Comparison of ENCODE assay signal across 11 mouse cellular contexts in the genomic region with DNA sequence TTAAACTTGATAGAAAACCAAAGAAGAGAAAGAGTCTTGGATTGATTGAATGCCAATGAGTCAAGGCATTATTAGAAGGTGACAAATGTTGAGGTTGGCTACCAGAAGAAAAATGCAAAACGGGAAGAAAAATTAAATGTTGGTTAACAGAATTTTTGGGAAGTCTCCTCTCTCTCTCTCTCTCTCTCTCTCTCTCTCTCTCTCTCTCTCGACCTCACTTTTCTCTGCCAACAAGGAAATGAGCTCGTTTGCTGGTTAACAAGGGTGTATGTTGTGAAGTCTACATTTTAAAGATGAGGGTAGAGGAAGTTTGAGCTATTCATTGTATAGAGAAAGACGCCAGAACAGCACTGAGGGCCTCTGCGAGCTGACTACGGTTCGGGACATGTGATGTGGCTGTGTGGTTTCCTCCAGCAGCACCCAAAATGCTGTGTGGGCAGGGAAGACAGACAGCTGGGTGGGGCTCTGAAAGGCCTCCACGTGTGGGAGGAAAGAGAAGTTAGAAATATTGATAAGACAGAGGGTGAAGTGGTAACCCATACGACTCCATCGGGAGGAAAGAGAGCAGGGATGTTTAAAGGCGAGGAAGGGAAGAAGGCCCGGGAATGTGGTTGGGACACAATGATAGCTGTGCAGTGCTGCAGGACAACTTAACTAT.
DNase-seq lines count a peak whose midpoint lies in the region; ATAC-seq and TF ChIP-seq lines count a peak whose summit lies in the region.
"Had no signal": no experiment of that assay in that cellular context is flagged by ENCODE, and none has a peak within 500 bp of the region (broad histone marks: within the 10 kb centered on the region; RNA-seq: fewer than 3 reads in every experiment).

No protein-coding gene starts in this region.

- no peaks in the 10 kb centered on the region for H3K27me3 ChIP-seq in liver, embryonic 15.5 days
- H3K27me3 ChIP-seq in spleen, adult 2 months (ENCODE audit: control insufficient read depth, insufficient read depth, low read length) = no peaks in the 10 kb centered on the region
- H3K27me3 ChIP-seq in neural tube, embryonic 15.5 days (replicated peaks) = no peaks in the 10 kb centered on the region
- H3K27me3 ChIP-seq: intestine, embryonic 15.5 days had no signal

- peak overlapping the region; percentile 21; the same call in 1 of the 2 replicates for H3K9ac ChIP-seq in liver, embryonic 15.5 days
- no peak overlapping the region for H3K9ac ChIP-seq in neural tube, embryonic 15.5 days (replicated peaks)
- H3K9ac ChIP-seq: intestine, embryonic 15.5 days had no signal

- peaks cover 34% of the 10 kb centered on the region for H3K4me1 ChIP-seq in liver, embryonic 15.5 days (replicated peaks)
- peaks cover 5% of the 10 kb centered on the region; the same call in 1 of the 2 replicates for H3K4me1 ChIP-seq in spleen, adult 2 months (ENCODE audit: control insufficient read depth, insufficient read depth, insufficient read length)
- 0 out of 2 replicates have a peak, but pooled peaks cover 3% of the 10 kb centered on the region for H3K4me1 ChIP-seq in neural tube, embryonic 15.5 days
- H3K4me1 ChIP-seq: intestine, embryonic 15.5 days had no signal

- TF ChIP-seq POLR2A in spleen, adult 2 months (IDR thresholded peaks at IDR 0.05; ENCODE audit: low read depth, low read length) = no peak

- peak overlapping the region; percentile 64 for H3K4me2 ChIP-seq in liver, embryonic 15.5 days
- no peak overlapping the region for H3K4me2 ChIP-seq in neural tube, embryonic 15.5 days
- H3K4me2 ChIP-seq: intestine, embryonic 15.5 days had no signal

- peak; percentile 89 for DNase-seq in CD4-positive, CD25-positive, alpha-beta regulatory T cell, adult 2 months (ENCODE audit: low read depth, low spot score)
- peak; percentile 54 for DNase-seq in c-Kit-negative CD71-positive TER-119-positive erythroid progenitor cells, embryonic 14.5 days (ENCODE audit: low read depth, low spot score)
- DNase-seq in spleen, adult 2 months (ENCODE audit: low read depth in 1 of 2, low spot score in 2 of 2) = peak; percentile 47 to 55
- no peak for DNase-seq in kidney, adult 9 months
- no peak for DNase-seq in gastrocnemius, postnatal 4 days (ENCODE audit: low spot score in 2 of 2)
- DNase-seq in adrenal gland, adult 18-20 months (ENCODE audit: low spot score in 2 of 2) = no peak
- DNase-seq: cerebellum, adult 18-20 months had no signal

- H3K9me3 ChIP-seq in liver, embryonic 15.5 days (replicated peaks) = no peaks in the 10 kb centered on the region
- no peaks in the 10 kb centered on the region for H3K9me3 ChIP-seq in neural tube, embryonic 15.5 days (replicated peaks)
- H3K9me3 ChIP-seq: intestine, embryonic 15.5 days had no signal

- peak overlapping the region; percentile 24 for H3K4me3 ChIP-seq in liver, embryonic 15.5 days (replicated peaks)
- H3K4me3 ChIP-seq in spleen, adult 2 months (ENCODE audit: extremely low read depth, insufficient read depth, insufficient read length) = no peak overlapping the region
- H3K4me3 ChIP-seq in neural tube, embryonic 15.5 days (replicated peaks) = no peak overlapping the region
- H3K4me3 ChIP-seq: heart, adult 2 months; intestine, embryonic 15.5 days had no signal

- WGBS in liver, embryonic 15.5 days (ENCODE audit: insufficient replicate concordance) = 10% methylated on average over 12 of the region's 12 CpGs
- 5% methylated on average over 12 of the region's 12 CpGs for WGBS in spleen, adult 2 months
- WGBS in neural tube, embryonic 15.5 days = 82% methylated on average over 12 of the region's 12 CpGs

- peak overlapping the region; percentile 93 for H3K27ac ChIP-seq in liver, embryonic 15.5 days (replicated peaks)
- H3K27ac ChIP-seq in spleen, adult 2 months (ENCODE audit: insufficient read depth, low read length) = peak overlapping the region; percentile 58; the same call in 1 of the 2 replicates
- no peak overlapping the region for H3K27ac ChIP-seq in neural tube, embryonic 15.5 days (replicated peaks)
- H3K27ac ChIP-seq: heart, adult 2 months; intestine, embryonic 15.5 days had no signal

- TF ChIP-seq CTCF in spleen, adult 2 months (IDR thresholded peaks at IDR 0.05; ENCODE audit: extremely low read depth, insufficient read depth, insufficient read length, insufficient replicate concordance) = no peak

- peak; percentile 95 for ATAC-seq in liver, embryonic 15.5 days (ENCODE audit: insufficient read depth)
- no peak for ATAC-seq in neural tube, embryonic 15.5 days (ENCODE audit: low FRiP score)
- ATAC-seq: intestine, embryonic 15.5 days had no signal

- H3K36me3 ChIP-seq in liver, embryonic 15.5 days (replicated peaks) = no peaks in the 10 kb centered on the region
- H3K36me3 ChIP-seq in spleen, adult 2 months (ENCODE audit: control insufficient read depth, insufficient read depth, low read length) = no peaks in the 10 kb centered on the region
- no peaks in the 10 kb centered on the region for H3K36me3 ChIP-seq in neural tube, embryonic 15.5 days
- H3K36me3 ChIP-seq: intestine, embryonic 15.5 days had no signal

Comparison
In these comparisons a context has a peak if more than half of its experiments do, and no peak if none do; other contexts are left out.
1. DNase-seq: peak in CD4-positive, CD25-positive, alpha-beta regulatory T cell, adult 2 months (single experiment), c-Kit-negative CD71-positive TER-119-positive erythroid progenitor cells, embryonic 14.5 days (single experiment) and spleen, adult 2 months (2 of 2); none in kidney, adult 9 months (single experiment), gastrocnemius, postnatal 4 days (0 of 2) and adrenal gland, adult 18-20 months (0 of 2).